Mouse (Mus musculus): ENCODE measurements around the gene Epc2.
"Not testable (repeated sequence)": the region's sequence is repeated elsewhere in the genome, so short reads cannot be mapped to it uniquely, and the experiment has no call there.

Epc2 gene

DNA sequence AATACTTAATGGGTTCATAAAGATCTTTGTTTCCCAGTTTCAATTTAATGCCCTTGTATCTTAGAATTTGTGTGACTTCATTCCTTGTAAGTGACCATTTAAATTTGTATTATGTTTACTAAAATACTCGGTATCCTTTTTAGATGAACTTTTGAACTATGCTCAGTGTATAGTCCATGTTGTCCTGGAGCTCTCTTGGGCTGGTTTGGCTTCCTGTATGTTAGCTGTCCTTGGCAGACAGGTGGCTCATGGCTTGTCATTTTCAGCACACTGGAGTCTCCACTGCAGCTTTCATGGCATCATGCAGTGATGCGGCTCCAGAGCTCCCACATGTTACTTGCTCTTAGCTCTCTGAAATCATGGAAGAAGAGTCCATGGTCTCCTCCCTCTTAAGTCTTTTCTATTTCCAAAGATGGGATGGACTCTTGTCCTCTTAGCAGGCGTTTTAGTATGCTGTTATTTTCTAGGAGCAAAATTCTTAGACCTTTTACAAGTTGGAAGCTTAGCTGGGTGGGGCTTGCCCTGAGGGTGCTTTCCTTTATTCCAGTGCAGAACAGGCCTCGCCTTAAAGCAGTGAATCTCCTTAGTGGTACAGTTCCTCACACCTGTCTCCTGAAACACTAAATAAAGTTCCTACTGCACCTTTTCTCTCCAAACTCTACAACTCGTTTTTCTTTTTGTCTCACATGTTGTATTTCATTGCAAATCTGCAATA, 20.5 kb downstream of the Epc2 start:
- no peak for DNase-seq (ENCODE audit: low read depth)

GRCm38 (mm10) chr2:49472443-49472842, 21.2 kb downstream of the Epc2 start:
- no peak for DNase-seq (ENCODE audit: low read depth)

DNA sequence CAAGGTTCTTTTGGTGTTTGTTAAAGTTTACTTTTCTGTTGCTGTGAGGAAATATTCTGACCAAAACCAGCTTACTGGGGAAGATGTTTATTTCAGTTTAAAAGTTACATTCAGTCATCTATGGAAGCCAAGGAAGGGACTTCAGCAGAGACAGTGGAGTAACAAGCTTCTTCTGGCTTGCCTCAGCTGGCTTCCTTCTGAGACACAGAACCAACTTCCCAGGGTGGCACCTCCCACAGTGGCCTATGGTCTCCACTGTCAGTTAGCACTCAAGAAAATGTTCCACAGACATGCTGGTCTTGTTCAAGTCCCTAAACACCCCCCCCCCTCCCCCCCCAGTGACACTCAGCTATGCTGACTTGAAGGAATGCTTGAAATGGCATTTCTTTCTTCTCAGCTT, 30.9 kb downstream of the Epc2 start:
- DNase-seq (ENCODE audit: low read depth) = no peak

DNA sequence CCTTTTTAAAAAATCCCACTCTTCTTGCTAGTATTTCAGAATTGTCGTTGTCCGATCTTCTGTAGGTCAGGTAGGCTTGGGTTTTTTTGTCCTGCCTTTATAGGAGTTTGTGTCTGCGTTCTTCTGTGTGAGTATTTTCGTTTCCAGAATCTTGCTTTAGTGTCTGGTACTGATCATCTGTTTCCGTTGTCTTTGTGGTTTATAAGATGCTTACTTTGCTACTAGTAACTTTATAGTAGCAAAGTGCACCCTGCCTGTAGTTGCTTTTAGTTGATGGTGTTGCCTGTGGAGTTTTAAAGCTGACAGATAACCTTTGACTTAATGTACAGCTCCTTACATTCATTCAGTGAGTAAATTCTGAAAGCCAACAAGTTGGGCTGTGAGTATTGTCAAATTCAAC, 32.1 kb downstream of the Epc2 start:
- no peak for DNase-seq (ENCODE audit: low read depth)

GRCm38 (mm10) chr2:49501435-49501834, 50.1 kb downstream of the Epc2 start:
- DNase-seq (ENCODE audit: low read depth) = no peak

- peak; percentile 44 for DNase-seq (ENCODE audit: low read depth)
Observed at GRCm38 (mm10) chr2:49503596-49503995, 52.3 kb downstream of the Epc2 start.

DNA sequence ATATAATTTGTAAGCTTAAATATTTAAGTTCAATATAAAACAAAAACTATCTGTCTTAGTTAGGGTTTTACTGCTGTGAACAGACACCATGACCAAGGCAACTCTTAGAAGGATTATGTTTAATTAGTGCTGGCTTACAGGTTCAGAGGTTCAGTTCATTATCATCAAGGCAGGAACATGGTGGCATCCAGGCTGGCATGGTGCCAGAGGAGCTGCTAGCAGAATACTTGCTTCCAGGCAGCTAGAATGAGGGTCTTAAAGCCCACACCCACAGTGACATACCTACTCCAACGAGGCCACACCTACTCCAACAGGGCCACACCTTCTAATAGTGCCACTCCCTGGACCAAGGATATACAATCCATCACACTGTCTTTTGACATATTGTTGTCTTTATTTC, 53.9 kb downstream of the Epc2 start:
- DNase-seq (ENCODE audit: low read depth) = not testable (repeated sequence)

GRCm38 (mm10) chr2:49510832-49511231, 59.5 kb downstream of the Epc2 start:
- no peak for DNase-seq (ENCODE audit: low read depth)

GRCm38 (mm10) chr2:49516011-49516410, 64.7 kb downstream of the Epc2 start:
- DNase-seq (ENCODE audit: low read depth) = no peak

DNA sequence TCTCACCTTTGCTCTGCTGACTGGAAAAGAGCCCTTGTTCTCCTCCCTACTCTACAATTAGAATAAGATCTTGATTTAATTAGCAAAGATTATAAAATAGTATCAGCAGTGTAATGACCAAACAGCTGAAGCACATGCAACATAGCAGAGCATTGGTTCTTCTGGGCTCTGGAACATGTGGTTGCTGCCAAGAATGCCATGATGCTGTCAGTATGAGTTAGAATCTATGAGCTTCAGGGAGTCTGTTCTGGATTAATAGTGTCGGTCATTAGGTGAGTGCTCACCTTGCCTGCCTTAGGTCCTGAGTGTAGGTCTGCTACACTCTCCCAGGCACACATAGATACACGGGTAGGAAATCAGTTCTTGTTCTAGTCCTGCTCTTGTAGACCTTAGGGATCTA, 69.1 kb downstream of the Epc2 start:
- no peak for DNase-seq (ENCODE audit: low read depth)

DNA sequence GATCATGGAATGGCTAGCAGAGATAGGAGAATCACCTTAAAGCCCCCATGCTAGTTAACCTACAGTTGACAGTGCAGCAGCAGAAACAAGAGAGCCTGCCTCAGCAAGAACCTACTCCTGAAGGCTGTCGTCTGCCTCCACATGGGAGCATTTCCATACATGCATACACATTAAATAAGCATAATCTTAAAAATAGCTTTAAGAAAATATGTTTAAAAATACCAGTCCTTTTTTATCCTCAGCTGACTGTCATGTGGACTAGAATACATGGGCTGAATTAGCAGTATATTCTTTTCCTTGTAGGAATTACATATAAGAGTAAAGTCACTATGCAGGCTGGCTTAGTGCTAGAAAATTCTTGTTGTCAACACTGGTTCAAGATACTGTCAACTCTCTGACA, 69.7 kb downstream of the Epc2 start:
- DNase-seq (ENCODE audit: low read depth) = no peak

DNA sequence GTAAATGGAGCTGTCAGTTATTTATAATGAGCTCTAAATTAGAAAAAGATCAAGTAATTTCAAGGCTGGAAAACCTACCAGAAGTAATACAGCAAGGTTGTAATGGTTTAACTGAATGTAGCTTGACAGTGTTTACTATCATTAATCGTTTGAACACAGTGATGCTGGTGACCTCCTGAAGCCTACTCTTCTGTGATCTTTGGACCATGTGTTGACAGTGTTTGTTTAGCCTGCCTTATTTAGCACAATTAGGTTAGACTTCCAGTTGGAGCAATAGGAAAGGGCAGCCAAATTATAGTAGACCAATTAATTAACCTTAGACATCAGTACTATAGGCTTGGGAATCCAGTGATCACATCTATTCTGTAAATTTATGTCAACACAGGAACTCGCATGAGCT, 70.3 kb downstream of the Epc2 start:
- DNase-seq (ENCODE audit: low read depth) = no peak

DNA sequence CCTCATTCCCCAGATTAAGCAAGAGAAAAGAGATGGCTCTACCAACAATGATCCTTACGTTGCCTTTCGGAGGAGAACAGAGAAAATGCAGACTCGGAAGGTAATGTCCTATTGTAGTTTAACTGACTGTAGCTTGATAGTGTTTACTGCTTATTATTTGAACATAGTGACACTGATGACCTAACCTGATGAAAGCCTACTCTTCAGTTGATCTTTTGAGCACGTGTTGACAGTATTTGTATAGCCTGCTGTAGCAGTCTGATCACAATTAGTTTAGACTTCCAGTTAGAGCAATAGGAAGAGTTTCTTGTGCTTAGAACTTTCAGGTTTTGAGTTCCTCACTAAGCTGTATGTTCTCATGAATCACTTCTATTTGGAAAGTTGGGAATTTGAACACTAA, 71.3 kb downstream of the Epc2 start:
- DNase-seq (ENCODE audit: low read depth) = no peak

DNA sequence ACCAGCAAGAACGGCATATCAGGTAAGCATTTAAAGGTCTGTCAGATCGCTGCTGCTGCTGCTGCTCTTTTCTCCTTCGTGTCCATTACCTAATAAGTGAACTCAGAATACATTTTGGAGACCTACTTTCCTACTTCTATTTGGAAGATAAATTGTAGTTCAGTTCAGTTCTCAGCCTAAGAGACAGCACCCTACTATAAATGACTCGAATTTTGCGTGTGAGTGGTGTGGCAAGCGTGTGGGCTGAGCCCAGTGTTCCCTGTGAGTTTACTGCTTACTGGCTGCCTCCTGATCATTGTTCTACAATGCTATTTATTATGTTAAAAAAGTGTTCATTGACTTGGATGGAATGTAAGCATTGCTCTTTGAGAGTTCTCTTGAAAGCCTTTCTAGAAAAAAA, 85.9 kb downstream of the Epc2 start:
- no peak for DNase-seq (ENCODE audit: low read depth)

DNA sequence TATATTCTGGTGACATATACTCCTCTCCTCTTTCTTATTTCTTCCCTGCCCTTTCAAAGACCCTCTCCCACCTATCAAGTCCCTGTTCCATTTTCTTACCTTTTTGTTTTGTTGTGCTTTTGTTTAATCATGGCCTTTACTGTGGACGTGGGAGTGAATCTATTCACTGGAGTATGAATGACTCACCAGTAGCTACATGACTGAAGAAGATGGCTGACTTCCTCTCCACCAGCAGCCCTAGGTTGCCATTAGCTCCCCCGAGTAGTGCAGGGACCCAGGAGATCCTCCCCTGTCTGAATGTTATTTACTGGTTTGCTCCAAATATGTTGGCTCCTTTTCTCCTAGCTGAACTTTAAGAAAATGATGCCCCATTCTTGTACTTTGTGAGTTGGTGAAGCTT, 86.8 kb downstream of the Epc2 start:
- no peak for DNase-seq (ENCODE audit: low read depth)

- no peak for DNase-seq (ENCODE audit: low read depth)
Observed at GRCm38 (mm10) chr2:49539745-49540144, 88.5 kb downstream of the Epc2 start.

DNA sequence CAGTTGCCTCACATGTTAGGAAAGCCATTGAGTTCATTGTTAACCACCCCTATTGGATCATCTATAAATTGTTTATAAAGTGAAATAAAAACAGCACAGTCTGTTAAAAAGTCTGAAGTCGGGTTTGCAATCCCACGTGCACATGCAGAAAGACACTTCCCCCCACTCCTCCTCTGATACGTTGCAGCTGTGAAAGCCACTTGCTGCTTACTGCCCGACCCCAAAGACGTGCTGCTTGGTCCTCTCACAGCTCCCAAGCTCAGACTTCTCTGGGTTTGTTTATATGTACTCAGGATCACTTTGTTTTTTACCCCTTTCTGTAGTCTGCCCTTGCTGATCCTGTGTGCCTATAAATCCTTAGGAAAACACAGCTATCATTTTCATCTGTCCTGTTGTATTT, 96.5 kb downstream of the Epc2 start:
- no peak for DNase-seq (ENCODE audit: low read depth)

GRCm38 (mm10) chr2:49548492-49548891, 97.2 kb downstream of the Epc2 start:
- no peak for DNase-seq (ENCODE audit: low read depth)

GRCm38 (mm10) chr2:49553096-49553495, 101.8 kb downstream of the Epc2 start:
- DNase-seq (ENCODE audit: low read depth) = peak; percentile 4

GRCm38 (mm10) chr2:49557339-49557738, 106.1 kb downstream of the Epc2 start:
- no peak for DNase-seq (ENCODE audit: low read depth)

DNA sequence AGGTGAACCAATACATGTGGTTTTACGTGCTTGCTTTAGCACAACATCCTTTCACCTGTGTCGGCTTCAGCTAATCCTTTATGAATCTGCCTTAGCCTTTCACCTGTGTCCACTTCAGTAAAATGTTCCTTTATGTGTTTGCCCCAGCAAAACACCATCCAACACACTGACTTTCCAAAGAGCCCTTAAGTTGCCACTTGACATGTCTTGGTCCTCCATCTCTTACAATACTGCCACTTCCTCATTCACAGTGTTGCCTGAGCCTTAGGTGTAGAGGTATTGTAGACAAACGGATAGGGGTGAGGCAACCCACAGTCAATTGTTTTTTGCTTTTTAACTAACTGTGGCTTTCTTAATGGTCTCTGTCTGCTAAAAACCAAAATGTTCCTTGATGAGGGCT, 107.1 kb downstream of the Epc2 start:
- DNase-seq (ENCODE audit: low read depth) = no peak

DNA sequence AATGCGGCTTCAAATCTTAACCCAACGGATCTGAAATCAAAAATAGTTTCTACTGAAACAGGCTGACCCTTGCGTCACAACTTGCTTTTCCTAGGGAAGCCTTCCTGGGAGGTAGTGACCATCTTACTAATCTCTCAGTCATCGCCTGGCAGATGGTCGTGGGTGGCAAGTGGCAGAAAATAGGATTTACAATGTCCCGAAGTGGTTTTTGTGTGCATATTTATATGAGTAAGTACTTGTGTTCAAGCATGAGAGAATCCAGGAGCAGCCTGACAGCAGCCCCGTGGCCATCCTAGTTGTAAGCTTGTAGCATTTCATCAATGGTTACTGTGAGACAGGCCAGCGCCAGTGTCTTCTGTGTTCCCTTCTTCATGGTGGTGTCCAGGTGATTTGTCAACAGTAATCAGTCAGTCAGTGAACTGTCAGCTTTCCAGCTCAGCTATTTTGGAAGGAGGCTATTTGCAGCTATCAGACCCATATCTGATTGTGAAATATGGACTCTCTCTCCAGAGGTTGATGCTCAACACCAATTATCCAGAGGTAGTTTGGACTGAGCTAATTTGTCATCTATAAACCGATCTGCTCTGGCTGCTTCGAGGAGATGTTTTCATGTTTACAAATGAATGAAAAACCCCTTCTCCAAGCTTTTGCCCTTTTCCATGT, 111.5 kb downstream of the Epc2 start:
- no peak for DNase-seq (ENCODE audit: low read depth)

- no peak for DNase-seq (ENCODE audit: low read depth)
Observed at GRCm38 (mm10) chr2:49569862-49570777, 118.8 kb downstream of the Epc2 start.
